Mouse (Mus musculus): ENCODE measurements around the gene Kcnc4.

- TF ChIP-seq CTCF (IDR thresholded peaks at IDR 0.05; ENCODE audit: low read depth) (peak; percentile 72), EP300 (IDR thresholded peaks at IDR 0.05; ENCODE audit: low read depth) (0 out of 2 replicates have a peak, but pooled peaks have one; percentile 31)
Observed at GRCm38 (mm10) chr3:107483290-107483689, 23.9 kb upstream of the Kcnc4 start.

Data from heart, postnatal 0 days (tissue).